1 mouse cellular context compared by ENCODE assay signal in the genomic region with DNA sequence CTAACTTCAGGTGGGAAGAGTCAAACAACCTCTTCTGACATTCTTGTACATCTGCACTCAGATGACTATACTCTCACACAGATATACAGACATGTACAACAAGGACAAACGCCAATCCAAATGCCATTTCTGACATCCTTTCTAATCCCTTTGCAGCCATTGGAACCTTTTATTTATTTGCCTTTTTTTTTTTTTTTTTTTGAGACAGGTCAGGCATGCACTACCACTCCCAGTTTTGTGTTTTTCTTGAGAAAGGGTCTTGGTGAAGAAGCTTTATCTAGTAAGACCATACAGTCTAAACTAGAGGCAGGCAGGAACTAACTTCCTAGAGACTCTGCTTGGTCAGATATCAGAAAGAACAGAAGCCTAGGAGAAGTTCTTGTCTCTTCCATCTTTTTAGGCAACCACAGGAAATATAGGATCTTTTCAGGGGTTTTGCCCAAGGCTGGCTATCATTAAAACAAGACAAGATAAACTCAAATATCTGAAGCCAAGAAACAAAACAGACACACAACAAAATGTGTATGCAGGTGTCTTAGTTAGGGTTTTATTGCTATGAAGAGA.
TF ChIP-seq lines count a peak whose summit lies in the region.

No protein-coding gene starts in this region.

TF ChIP-seq in MEL, 35 proteins besides CTCF, POLR2A, EP300 and RAD21:
- TF ChIP-seq ELF1 (IDR thresholded peaks at IDR 0.05; ENCODE audit: low read depth, low read length) (peak; percentile 63), ZNF384 (IDR thresholded peaks at IDR 0.05; ENCODE audit: low read depth, low read length) (peak; percentile 98), GABPA (IDR thresholded peaks at IDR 0.05; ENCODE audit: low read depth, low read length) (no peak), E2F4 (IDR thresholded peaks at IDR 0.05; ENCODE audit: borderline replicate concordance, low read depth, low read length) (no peak), GATA1 (IDR thresholded peaks at IDR 0.05; ENCODE audit: low read depth, low read length) (peak; percentile 94), RCOR1 (IDR thresholded peaks at IDR 0.05; ENCODE audit: low read depth, low read length) (peak; percentile 93), USF1 (IDR thresholded peaks at IDR 0.05; ENCODE audit: low read depth, low read length) (no peak), MYB (IDR thresholded peaks at IDR 0.05; ENCODE audit: low read depth, low read length) (no peak), USF2 (IDR thresholded peaks at IDR 0.05; ENCODE audit: borderline replicate concordance in 1 of 2, insufficient read depth in 1 of 2, low read depth in 1 of 2, low read length in 2 of 2) (no peak), POLR2AphosphoS2 (IDR thresholded peaks at IDR 0.05; ENCODE audit: low read length) (no peak), CHD2 (IDR thresholded peaks at IDR 0.05; ENCODE audit: low read length) (no peak), MAZ (IDR thresholded peaks at IDR 0.05; ENCODE audit: low read depth, low read length) (0 out of 2 replicates have a peak, but pooled peaks have one; percentile 14), MYC (IDR thresholded peaks at IDR 0.05; ENCODE audit: low read depth, low read length) (no peak), HCFC1 (IDR thresholded peaks at IDR 0.05; ENCODE audit: low read depth, low read length) (no peak), NELFE (IDR thresholded peaks at IDR 0.05; ENCODE audit: low read depth, low read length) (no peak), KAT2A (conservative IDR thresholded peaks at IDR 0.05; ENCODE audit: low read depth, low read length) (no peak), ZMIZ1 (IDR thresholded peaks at IDR 0.05; ENCODE audit: low read depth, low read length) (no peak), MAX (IDR thresholded peaks at IDR 0.05; ENCODE audit: low read length) (no peak), UBTF (IDR thresholded peaks at IDR 0.05; ENCODE audit: borderline replicate concordance, insufficient read depth, low read depth, low read length) (no peak), ETS1 (IDR thresholded peaks at IDR 0.05; ENCODE audit: low read depth, low read length) (peak; percentile 86), ZC3H11A (IDR thresholded peaks at IDR 0.05; ENCODE audit: low read depth, low read length) (no peak), TAL1 (IDR thresholded peaks at IDR 0.05; ENCODE audit: low read length) (peak; percentile 91), POLR2AphosphoS5 (IDR thresholded peaks at IDR 0.05; ENCODE audit: borderline replicate concordance, low read depth, low read length) (no peak), CHD1 (IDR thresholded peaks at IDR 0.05; ENCODE audit: low read depth, low read length) (no peak), BHLHE40 (IDR thresholded peaks at IDR 0.05; ENCODE audit: borderline replicate concordance, low read depth, low read length) (no peak; the same call in 1 of the 2 replicates), SIN3A (IDR thresholded peaks at IDR 0.05; ENCODE audit: low read length) (peak; percentile 87), MXI1 (IDR thresholded peaks at IDR 0.05; ENCODE audit: low read depth, low read length) (no peak; the same call in 1 of the 2 replicates), TBP (IDR thresholded peaks at IDR 0.05; ENCODE audit: low read depth, low read length) (no peak), ZKSCAN1 (IDR thresholded peaks at IDR 0.05; ENCODE audit: low read depth, low read length) (no peak; the same call in 1 of the 2 replicates), MAFK (IDR thresholded peaks at IDR 0.05; ENCODE audit: borderline replicate concordance, low read depth, low read length) (peak; percentile 77; the same call in 1 of the 2 replicates), SMC3 (IDR thresholded peaks at IDR 0.05; ENCODE audit: low read depth, low read length) (no peak), TCF12 (IDR thresholded peaks at IDR 0.05; ENCODE audit: low read depth, low read length) (peak; percentile 97), NRF1 (IDR thresholded peaks at IDR 0.05; ENCODE audit: insufficient read depth, low read depth, low read length, poor library complexity, severe bottlenecking) (no peak), MEF2A (IDR thresholded peaks at IDR 0.05; ENCODE audit: extremely low read depth, insufficient replicate concordance, low read depth, low read length, poor library complexity, severe bottlenecking) (no peak), JUND (IDR thresholded peaks at IDR 0.05; ENCODE audit: low read depth, low read length) (no peak)
